Mouse (Mus musculus): ENCODE measurements around the gene Fgd3. TPM values are rescaled to one million over a fixed set of nuclear protein-coding genes. Genes with fewer than 3 reads are reported as not detected.

Fgd3 gene
- polyA plus RNA-seq, 1 experiment from 2014 or later: 0.25 TPM

DNA sequence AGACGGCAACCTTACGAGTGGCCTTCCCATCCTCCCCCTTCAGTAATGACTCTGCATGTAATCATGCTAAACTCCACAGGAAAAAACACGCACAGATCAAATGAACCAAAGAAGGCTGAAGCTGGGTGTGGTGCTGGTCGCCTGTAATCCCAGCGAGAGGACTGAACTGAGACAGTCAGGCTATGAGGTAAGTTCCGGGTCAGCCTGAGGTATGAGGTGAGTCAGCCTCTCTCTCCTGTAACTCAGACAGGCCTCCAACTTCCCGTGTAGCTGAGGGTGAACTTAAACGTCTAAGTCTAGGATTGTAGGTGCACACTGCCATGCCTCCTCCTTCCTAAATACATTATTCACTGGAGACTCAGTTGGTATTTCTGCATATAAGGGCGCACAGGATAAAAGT is 26.0 kb downstream of the Fgd3 start:
- DNase-seq (ENCODE audit: low spot score) (no peak), ATAC-seq (ENCODE audit: low FRiP score, low TSS enrichment) (peak; percentile 72)
- no peaks in the 10 kb centered on the region for H3K36me3 ChIP-seq (ENCODE audit: control insufficient read depth, insufficient read depth, low read length)
- no peak overlapping the region for H3K4me2 ChIP-seq (replicated peaks; ENCODE audit: low read depth)
- H3K27me3 ChIP-seq (ENCODE audit: control insufficient read depth, insufficient read depth, low read length): no peaks in the 10 kb centered on the region
- no peaks in the 10 kb centered on the region for H3K9me3 ChIP-seq (ENCODE audit: control insufficient read depth, low read length)
- no peak overlapping the region for H3K4me3 ChIP-seq (ENCODE audit: low read depth, low read length)
- WGBS: 61% methylated on average over 9 of the region's 9 CpGs
- no peak overlapping the region for H3K27ac ChIP-seq (replicated peaks)
- TF ChIP-seq EP300 (optimal IDR thresholded peaks at IDR 0.05) (no peak), CTCF (IDR thresholded peaks at IDR 0.05; ENCODE audit: low read depth) (no peak)
- no peak overlapping the region for H3K9ac ChIP-seq (ENCODE audit: low read length)
- no peaks in the 10 kb centered on the region for H3K4me1 ChIP-seq (replicated peaks; ENCODE audit: control insufficient read depth, insufficient read depth)

DNA sequence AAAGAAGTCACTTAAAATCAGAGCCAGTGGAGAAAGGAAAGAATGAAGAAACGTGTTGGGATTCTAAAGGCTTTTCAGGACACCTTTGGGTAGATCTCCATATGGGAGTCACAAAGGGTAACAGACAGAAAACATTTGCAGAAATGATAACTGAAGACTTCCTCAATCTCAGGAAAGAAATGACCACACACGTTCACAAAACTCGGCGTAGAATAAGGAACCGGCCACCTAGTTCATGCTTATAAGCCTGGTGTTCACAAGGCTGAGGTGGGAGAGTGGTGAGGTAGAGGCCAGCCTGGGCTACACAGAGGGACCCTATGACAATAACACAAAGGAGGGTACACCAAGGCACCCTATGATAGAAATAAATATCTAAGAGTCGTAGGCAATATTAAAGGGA is 28.2 kb downstream of the Fgd3 start:
- Histone ChIP-seq H3K36me3 (ENCODE audit: control insufficient read depth, insufficient read depth, low read length) (no peaks in the 10 kb centered on the region), H3K4me2 (replicated peaks; ENCODE audit: low read depth) (no peak overlapping the region), H3K4me3 (ENCODE audit: low read depth, low read length) (no peak overlapping the region), H3K9me3 (ENCODE audit: control insufficient read depth, low read length) (no peaks in the 10 kb centered on the region), H3K9ac (ENCODE audit: low read length) (no peak overlapping the region), H3K27ac (replicated peaks) (no peak overlapping the region), H3K27me3 (ENCODE audit: control insufficient read depth, insufficient read depth, low read length) (no peaks in the 10 kb centered on the region), H3K4me1 (replicated peaks; ENCODE audit: control insufficient read depth, insufficient read depth) (no peaks in the 10 kb centered on the region)
- WGBS: 90% methylated on average over 6 of the region's 6 CpGs
- DNase-seq (ENCODE audit: low spot score): no peak
- TF ChIP-seq EP300 (optimal IDR thresholded peaks at IDR 0.05): no peak
- TF ChIP-seq CTCF (IDR thresholded peaks at IDR 0.05; ENCODE audit: low read depth): no peak
- no peak for ATAC-seq (ENCODE audit: low FRiP score, low TSS enrichment)

DNA sequence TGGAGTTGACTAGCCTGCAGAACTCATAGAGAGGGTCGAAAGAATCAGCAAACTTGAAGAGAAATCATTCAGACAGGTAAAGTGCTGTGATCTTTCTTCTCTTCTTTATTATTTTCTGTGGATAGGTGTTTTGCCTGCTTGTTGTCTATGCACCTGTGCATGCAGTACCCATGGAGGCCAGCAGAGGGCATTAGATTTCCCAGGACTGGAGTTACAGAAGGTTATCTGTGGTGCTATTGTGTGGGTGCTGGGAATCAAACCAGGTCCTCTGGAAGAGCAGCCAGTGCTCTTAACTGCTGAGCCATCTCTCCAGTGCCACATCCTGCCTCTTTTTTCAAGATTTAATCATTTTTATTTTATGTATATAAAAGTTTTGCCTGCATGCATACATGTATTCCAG is 28.7 kb downstream of the Fgd3 start:
- ATAC-seq (ENCODE audit: low FRiP score, low TSS enrichment) (no peak), DNase-seq (ENCODE audit: low spot score) (peak; percentile 34)
- TF ChIP-seq CTCF (IDR thresholded peaks at IDR 0.05; ENCODE audit: low read depth) (peak; percentile 66), EP300 (optimal IDR thresholded peaks at IDR 0.05) (no peak)
- Histone ChIP-seq H3K36me3 (ENCODE audit: control insufficient read depth, insufficient read depth, low read length) (no peaks in the 10 kb centered on the region), H3K9ac (ENCODE audit: low read length) (no peak overlapping the region), H3K4me2 (replicated peaks; ENCODE audit: low read depth) (no peak overlapping the region), H3K9me3 (ENCODE audit: control insufficient read depth, low read length) (no peaks in the 10 kb centered on the region), H3K27ac (replicated peaks) (no peak overlapping the region), H3K27me3 (ENCODE audit: control insufficient read depth, insufficient read depth, low read length) (no peaks in the 10 kb centered on the region), H3K4me3 (ENCODE audit: low read depth, low read length) (no peak overlapping the region), H3K4me1 (replicated peaks; ENCODE audit: control insufficient read depth, insufficient read depth) (no peaks in the 10 kb centered on the region)
- 52% methylated on average over 1 of the region's 1 CpGs for WGBS

DNA sequence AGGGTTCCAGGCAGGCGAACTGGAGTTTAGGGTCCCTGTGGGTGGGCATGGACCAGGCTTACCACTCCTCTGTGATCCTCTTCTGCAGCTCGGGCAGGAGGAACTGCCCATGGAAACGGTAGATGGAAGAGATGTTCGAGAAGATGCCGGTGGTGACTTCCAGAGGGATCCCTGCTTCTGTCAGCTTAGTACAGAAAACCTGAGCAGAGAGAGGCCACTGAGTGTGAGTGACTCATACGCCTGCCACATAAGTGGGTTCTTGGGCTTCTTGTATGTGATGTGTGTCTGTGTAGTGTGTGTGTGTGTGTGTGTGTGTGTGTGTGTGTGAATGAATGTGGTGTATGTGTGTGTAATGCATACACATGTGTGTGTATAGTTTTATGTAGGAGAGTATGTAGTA is 32.9 kb downstream of the Fgd3 start:
- Histone ChIP-seq H3K4me1 (replicated peaks; ENCODE audit: control insufficient read depth, insufficient read depth) (no peaks in the 10 kb centered on the region), H3K4me3 (ENCODE audit: low read depth, low read length) (no peak overlapping the region), H3K27ac (replicated peaks) (no peak overlapping the region), H3K27me3 (ENCODE audit: control insufficient read depth, insufficient read depth, low read length) (no peaks in the 10 kb centered on the region), H3K36me3 (ENCODE audit: control insufficient read depth, insufficient read depth, low read length) (no peaks in the 10 kb centered on the region), H3K9me3 (ENCODE audit: control insufficient read depth, low read length) (no peaks in the 10 kb centered on the region), H3K4me2 (replicated peaks; ENCODE audit: low read depth) (no peak overlapping the region), H3K9ac (ENCODE audit: low read length) (no peak overlapping the region)
- no peak for DNase-seq (ENCODE audit: low spot score)
- ATAC-seq (ENCODE audit: low FRiP score, low TSS enrichment): no peak
- TF ChIP-seq CTCF (IDR thresholded peaks at IDR 0.05; ENCODE audit: low read depth) (no peak), EP300 (optimal IDR thresholded peaks at IDR 0.05) (no peak)
- WGBS: 88% methylated on average over 6 of the region's 6 CpGs

DNA sequence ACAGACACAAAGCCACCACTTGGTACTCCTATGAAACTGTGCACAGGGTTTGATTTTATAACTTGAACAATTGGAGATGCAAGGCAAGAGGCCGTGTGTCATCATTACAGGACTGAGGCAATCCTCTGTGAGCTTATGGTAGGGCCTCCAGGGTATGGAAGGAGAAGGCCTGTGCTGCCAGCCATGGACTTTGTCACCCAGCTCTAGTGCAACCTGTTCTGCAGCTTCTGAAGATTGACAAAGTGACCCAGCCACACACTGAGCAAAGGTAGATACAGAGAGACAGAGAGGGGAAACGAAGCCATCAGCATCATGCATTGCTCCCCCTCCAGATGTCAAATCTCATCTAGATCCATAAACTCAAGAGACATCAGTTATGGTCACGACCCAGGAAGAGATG is 33.4 kb downstream of the Fgd3 start:
- Histone ChIP-seq H3K36me3 (ENCODE audit: control insufficient read depth, insufficient read depth, low read length) (no peaks in the 10 kb centered on the region), H3K27ac (replicated peaks) (no peak overlapping the region), H3K9ac (ENCODE audit: low read length) (no peak overlapping the region), H3K4me3 (ENCODE audit: low read depth, low read length) (no peak overlapping the region), H3K4me1 (replicated peaks; ENCODE audit: control insufficient read depth, insufficient read depth) (no peaks in the 10 kb centered on the region), H3K9me3 (ENCODE audit: control insufficient read depth, low read length) (no peaks in the 10 kb centered on the region), H3K27me3 (ENCODE audit: control insufficient read depth, insufficient read depth, low read length) (no peaks in the 10 kb centered on the region), H3K4me2 (replicated peaks; ENCODE audit: low read depth) (no peak overlapping the region)
- peak; percentile 82 for DNase-seq (ENCODE audit: low spot score)
- TF ChIP-seq EP300 (optimal IDR thresholded peaks at IDR 0.05) (no peak), CTCF (IDR thresholded peaks at IDR 0.05; ENCODE audit: low read depth) (no peak)
- peak; percentile 93 for ATAC-seq (ENCODE audit: low FRiP score, low TSS enrichment)
- WGBS: 59% methylated on average over 3 of the region's 3 CpGs

DNA sequence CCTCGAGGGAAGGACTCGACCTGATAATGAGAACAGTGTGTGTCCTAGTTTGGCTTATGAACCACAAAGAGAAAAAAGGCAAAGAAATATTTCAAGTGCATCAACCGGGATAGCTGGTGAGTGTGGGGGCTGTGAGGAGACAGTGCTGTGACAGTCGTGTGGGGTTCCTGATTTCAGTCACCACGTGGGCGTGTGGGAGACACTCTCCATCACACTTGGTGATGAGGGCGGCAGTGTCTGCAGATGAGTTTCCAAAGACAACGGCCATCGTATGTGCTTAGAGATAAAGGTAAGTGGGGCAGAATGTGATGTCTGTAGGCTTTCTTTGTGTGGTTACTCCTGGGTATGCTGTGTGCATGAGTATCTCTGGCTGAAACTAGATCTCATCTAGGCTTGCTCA is 36.4 kb downstream of the Fgd3 start:
- Histone ChIP-seq H3K4me2 (replicated peaks; ENCODE audit: low read depth) (no peak overlapping the region), H3K9ac (ENCODE audit: low read length) (no peak overlapping the region), H3K4me1 (replicated peaks; ENCODE audit: control insufficient read depth, insufficient read depth) (no peaks in the 10 kb centered on the region), H3K36me3 (ENCODE audit: control insufficient read depth, insufficient read depth, low read length) (no peaks in the 10 kb centered on the region), H3K27me3 (ENCODE audit: control insufficient read depth, insufficient read depth, low read length) (no peaks in the 10 kb centered on the region), H3K27ac (replicated peaks) (no peak overlapping the region), H3K4me3 (ENCODE audit: low read depth, low read length) (no peak overlapping the region), H3K9me3 (ENCODE audit: control insufficient read depth, low read length) (no peaks in the 10 kb centered on the region)
- ATAC-seq (ENCODE audit: low FRiP score, low TSS enrichment) (no peak), DNase-seq (ENCODE audit: low spot score) (no peak)
- 79% methylated on average over 9 of the region's 9 CpGs for WGBS
- no peak for TF ChIP-seq EP300 (optimal IDR thresholded peaks at IDR 0.05)
- TF ChIP-seq CTCF (IDR thresholded peaks at IDR 0.05; ENCODE audit: low read depth): no peak
